Mouse (Mus musculus) liver, adult (tissue): ENCODE measurements around the gene Tbc1d22a.

Experiments
- GATA4 ChIP-seq: IDR thresholded peaks from 2 replicates; pipeline ENCODE4 v1.6.1; 2014; ENCODE audit warnings: mild to moderate bottlenecking, low read length; ENCODE audit not compliant: insufficient replicate concordance

Gene Tbc1d22a

GRCm38 (mm10) chr15:86477471-86477992, 263.3 kb downstream of the Tbc1d22a start:
- no peak for TF ChIP-seq GATA4

- no peak for TF ChIP-seq GATA4
Measured at GRCm38 (mm10) chr15:86478685-86479502, 264.6 kb downstream of the Tbc1d22a start.

- no peak for TF ChIP-seq GATA4
Measured at GRCm38 (mm10) chr15:86482362-86482761, 268.1 kb downstream of the Tbc1d22a start.

DNA sequence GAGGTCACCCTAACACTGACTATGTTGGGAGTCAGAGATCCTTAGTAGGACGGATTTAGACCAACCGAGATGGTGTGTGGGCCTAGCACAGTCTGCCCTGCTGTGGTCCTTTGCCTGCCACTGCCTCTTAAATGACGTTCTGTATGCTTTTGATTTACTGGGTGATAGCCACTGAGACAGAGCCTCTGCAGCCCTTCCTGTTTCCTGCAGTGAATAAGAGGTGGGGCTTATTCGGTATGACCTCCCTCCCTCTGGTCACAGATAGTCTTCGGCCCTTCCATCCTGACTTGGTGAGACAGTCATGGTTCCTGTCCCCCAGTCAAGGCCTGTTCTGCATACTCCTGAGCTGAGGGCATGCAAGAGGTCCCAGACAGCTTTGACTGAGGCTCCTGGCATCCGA, 271.6 kb downstream of the Tbc1d22a start:
- no peak for TF ChIP-seq GATA4

DNA sequence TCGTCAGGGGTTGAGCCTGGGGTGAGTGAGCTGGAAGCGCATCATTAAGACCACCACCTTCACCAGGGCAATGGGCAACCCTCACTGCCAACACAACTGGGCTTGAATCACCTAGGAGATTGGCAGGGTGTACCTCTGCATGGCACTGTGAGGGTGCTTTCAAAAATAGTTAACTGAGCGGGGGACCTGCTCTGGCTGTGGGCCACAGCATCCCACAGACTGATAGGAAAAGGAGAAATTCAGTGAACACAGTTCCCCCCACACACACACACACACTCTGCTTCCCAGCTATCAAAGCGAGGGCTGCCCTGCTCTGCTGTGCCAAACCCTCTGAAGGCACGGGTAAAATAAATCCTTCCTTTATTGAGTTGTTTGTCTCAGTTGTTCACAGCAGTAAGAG, 273.1 kb downstream of the Tbc1d22a start:
- no peak for TF ChIP-seq GATA4

GRCm38 (mm10) chr15:86491434-86492099, 277.3 kb downstream of the Tbc1d22a start:
- TF ChIP-seq GATA4, result no peak

GRCm38 (mm10) chr15:86492636-86493035, 278.4 kb downstream of the Tbc1d22a start:
- TF ChIP-seq GATA4, result no peak

DNA sequence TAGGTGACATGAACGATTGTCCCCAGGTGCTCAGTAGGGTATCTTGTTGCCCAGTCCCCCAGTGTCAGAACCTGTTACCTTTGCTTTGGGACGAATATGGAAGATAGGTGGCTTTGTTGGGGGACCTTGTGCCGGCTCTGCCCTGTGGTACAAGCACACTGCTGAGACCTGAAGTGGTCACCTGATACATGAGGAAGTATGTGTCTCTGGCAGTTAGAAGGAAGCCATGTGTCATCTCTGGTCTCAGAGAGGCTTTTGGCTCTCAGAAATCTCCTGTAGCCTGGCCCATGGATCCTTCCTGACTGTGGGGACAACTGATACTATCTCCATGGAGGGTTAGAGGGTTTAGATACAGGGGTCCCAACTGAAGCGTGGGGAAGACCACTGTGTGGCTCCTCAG, 281.9 kb downstream of the Tbc1d22a start:
- no peak for TF ChIP-seq GATA4

- no peak for TF ChIP-seq GATA4
Measured at GRCm38 (mm10) chr15:86496646-86497045, 282.4 kb downstream of the Tbc1d22a start.

DNA sequence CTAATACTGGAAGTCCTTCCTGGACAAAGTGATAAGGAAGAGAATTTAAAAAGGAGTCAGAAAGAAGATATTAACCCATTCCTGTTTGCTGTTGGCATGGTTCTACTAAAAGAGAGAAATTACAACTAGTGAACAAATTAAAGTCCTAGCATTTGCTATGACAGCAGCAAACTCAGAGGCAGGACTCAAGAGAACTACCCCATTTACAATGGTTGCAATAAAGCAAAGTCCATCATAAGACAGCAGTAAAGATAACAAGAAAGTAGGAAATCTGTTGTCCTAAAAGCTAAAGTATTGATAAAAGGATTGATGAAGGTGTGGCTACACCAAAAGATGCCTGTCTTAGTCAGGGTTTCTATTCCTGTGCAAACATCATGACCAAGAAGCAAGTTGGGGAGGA, 286.3 kb downstream of the Tbc1d22a start:
- no peak for TF ChIP-seq GATA4

DNA sequence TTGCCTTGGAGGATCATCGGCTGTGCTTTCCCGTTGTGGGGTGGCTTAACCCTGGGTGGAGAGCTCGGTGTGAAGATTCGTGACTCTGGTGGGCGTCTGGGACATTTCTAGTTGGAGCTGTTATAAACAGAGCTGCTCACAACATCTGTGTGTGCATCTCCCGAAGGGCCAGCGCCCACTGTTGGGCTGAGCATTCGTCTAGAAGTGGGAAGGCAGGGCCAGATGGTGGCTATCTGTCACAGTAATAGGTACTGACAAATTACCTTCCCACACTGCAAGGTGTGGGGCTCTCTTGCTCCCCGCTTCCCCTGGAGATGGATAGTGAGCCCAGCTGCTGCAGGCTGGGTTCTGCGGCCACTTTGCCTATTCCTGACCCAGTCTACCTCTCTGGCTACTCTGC, 289.2 kb downstream of the Tbc1d22a start:
- TF ChIP-seq GATA4, result no peak

GRCm38 (mm10) chr15:86506666-86507065, 292.4 kb downstream of the Tbc1d22a start:
- TF ChIP-seq GATA4, result no peak

DNA sequence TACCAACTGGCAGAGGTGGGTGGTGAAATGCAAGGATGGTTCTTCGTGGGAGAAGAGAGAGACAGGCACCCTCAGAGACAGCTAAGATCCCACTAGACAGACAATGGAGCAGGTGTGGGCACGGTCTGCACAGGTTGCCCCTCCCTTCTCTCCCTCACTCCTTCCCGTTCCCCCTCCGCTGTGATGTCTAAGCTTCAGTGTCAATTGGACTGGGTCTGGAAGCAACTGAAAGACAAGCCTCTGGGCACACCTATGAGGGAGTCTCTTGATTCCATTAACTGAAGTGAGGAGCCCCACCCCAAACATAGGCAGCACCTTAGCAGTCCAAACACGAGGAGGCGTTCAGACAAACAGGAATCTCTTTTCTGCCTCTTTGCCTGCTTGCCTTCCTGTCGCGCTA, 293.3 kb downstream of the Tbc1d22a start:
- no peak for TF ChIP-seq GATA4

- TF ChIP-seq GATA4, result no peak
Measured at GRCm38 (mm10) chr15:86508406-86509176, 294.3 kb downstream of the Tbc1d22a start.

DNA sequence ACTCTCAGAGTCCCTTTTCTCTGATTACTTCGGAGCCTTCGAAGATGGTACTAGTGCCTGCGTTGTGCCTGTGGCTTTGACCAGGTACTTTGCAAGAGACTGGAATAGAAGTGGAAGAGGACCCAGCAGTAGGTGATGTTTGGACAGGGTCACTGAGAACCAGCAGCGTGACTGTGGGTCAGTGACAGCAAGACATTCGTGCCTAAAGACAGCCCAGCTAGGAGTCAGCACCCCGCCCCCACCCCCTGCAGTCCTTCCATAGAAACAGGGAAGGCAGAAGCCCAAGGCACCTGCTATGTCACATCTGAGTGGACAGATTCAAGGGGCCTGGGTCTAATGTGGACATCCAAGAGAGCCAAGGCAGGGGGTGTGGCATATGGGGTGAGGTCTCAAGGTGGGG, 295.3 kb downstream of the Tbc1d22a start:
- TF ChIP-seq GATA4, result no peak
